Mouse (Mus musculus): ENCODE measurements around the gene Ms4a14. TPM values are rescaled to one million over a fixed set of nuclear protein-coding genes. Genes with fewer than 3 reads are reported as not detected.
"Not testable (repeated sequence)": the region's sequence is repeated elsewhere in the genome, so short reads cannot be mapped to it uniquely, and the experiment has no call there.

The Ms4a14 gene
- polyA plus RNA-seq, 1 experiment, result 136 TPM

DNA sequence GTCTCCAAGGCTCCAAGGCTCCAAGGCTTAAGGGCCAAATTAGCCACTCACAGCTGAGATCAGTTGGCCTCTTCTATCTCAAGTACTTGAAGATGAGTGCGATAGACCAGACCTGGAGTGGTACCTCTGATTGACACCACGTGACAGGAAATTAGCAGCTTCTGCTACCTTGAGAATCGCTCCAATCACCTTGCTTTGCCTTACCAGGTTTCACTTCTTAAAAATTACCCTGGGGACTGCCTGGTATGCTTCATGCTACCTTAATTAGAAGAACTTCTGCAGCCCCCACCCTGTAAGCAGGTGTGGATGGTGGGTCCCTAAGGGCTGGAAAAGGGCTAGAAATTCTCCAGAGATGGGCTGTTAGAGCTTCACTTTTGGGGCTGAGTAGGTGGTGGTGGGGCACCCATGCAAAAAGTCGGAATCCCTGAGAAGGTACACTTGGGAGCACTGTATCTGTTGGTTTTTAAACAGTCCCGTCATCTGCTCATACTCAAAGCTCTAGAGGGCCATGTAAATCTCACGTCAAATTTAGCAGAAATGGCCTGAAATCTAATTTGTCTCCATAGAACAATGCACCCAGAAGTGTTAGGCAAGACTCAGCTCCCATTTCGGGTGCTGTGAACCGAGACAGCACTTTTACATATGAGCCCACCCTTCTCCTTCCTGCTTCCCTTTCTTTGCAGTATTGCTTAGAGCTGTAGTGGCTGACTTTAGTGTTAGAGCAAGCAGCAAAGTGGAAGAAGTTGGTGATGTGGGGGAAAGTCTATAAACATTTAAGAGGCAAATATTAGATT lies 48.0 kb downstream of the Ms4a14 start, which contains the start of gene Ms4a1:
Gene Ms4a1, minus strand, starts transcription at position 190 of the 794 bp plus-strand sequence.
- no peak within 1 kb of the TSS for H3K4me3 ChIP-seq (ENCODE audit: insufficient read depth, low read length)
- no peak within 1 kb of the TSS; the same call in 1 of the 2 replicates for H3K27ac ChIP-seq (ENCODE audit: insufficient read depth, low read depth, low read length)
- H3K4me1 ChIP-seq (ENCODE audit: control insufficient read depth, insufficient read depth, low read length), result peaks cover 44% of the 10 kb centered on the region
- TF ChIP-seq CTCF (IDR thresholded peaks at IDR 0.05; ENCODE audit: low read depth, low read length) (no peak), POLR2A (IDR thresholded peaks at IDR 0.05; ENCODE audit: borderline replicate concordance, low read depth, low read length) (no peak)

DNA sequence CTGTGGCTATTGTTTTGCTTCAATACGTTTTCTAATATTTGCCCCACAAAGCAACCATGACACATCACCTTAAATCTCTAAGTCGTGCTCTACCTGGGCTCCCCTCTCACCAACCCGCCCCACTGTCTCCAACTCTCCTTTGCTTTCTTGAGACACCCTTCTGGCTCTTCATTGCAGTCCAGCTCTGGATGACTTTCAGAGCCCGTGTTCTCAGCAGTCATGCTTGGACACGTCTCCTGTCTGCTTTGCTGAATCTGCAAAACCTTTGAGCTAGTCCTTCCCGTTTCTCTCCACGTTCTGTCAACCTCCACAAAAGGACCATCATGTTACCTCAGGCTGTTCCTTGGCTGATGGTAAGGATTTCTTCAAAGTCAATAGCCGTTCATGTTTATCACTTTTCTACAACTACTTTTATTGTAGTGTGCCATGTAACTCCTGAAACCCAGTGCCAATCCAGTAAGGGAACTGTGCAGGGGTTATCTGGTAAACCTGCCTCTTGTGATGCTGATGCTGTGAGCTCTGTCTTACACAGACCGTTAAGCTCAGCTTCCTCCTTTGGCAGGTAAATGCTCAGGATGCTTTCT lies 49.6 kb downstream of the Ms4a14 start:
- H3K4me3 ChIP-seq (ENCODE audit: insufficient read depth, low read length), result no peak overlapping the region
- TF ChIP-seq POLR2A (IDR thresholded peaks at IDR 0.05; ENCODE audit: borderline replicate concordance, low read depth, low read length) (no peak), CTCF (IDR thresholded peaks at IDR 0.05; ENCODE audit: low read depth, low read length) (no peak)
- peaks cover 47% of the 10 kb centered on the region for H3K4me1 ChIP-seq (ENCODE audit: control insufficient read depth, insufficient read depth, low read length)
- H3K27ac ChIP-seq (ENCODE audit: insufficient read depth, low read depth, low read length), result peak overlapping the region; percentile 85

DNA sequence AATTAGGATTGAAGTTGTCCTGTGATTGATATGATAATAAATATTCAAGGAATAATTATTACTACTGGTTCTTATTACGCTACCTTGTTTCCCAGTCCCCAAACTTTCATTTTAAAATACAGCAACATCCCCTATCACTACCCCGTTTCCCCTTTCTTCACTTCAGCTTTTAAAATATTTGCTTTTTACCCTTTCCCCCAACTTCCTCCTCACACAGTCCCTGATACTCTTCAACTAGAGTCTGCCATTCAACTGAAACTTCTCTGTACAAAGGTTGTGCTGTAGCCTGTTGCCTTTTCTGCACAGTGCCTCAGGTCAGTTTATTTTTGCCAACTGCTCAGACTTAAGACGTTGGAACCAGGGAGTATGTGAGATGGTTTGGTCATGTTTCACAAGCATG lies 50.7 kb downstream of the Ms4a14 start:
- no peak overlapping the region; the same call in 1 of the 2 replicates for H3K4me3 ChIP-seq (ENCODE audit: insufficient read depth, low read length)

DNA sequence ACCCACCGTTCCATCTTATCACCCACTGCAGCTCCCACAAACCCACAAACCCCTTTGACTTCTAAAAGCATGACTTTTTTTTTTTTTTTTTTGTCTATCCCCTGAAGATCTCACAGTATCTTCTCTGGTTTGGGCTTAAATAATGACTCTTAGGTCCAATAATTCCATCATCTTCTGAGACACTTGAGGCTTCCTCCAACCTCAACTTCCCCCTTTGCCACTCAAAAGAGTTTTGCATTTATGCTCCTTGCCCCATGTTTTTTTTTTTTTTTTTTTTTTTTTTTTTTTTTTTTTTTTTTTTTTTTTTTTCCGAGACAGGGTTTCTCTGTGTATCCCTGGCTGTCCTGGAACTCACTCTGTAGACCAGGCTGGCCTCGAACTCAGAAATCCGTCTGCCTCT lies 51.3 kb downstream of the Ms4a14 start:
- peak overlapping the region; percentile 85 for H3K27ac ChIP-seq (ENCODE audit: insufficient read depth, low read depth, low read length)
- peaks cover 47% of the 10 kb centered on the region for H3K4me1 ChIP-seq (ENCODE audit: control insufficient read depth, insufficient read depth, low read length)
- H3K4me3 ChIP-seq (ENCODE audit: insufficient read depth, low read length), result not testable (repeated sequence)

More for the DNA sequence above, 50.7 kb downstream of the Ms4a14 start:
- Histone ChIP-seq H3K4me1 (ENCODE audit: control insufficient read depth, insufficient read depth, low read length) (peaks cover 47% of the 10 kb centered on the region), H3K27ac (ENCODE audit: insufficient read depth, low read depth, low read length) (peak overlapping the region; percentile 85)
- TF ChIP-seq CTCF (IDR thresholded peaks at IDR 0.05; ENCODE audit: low read depth, low read length), result no peak
- no peak for TF ChIP-seq POLR2A (IDR thresholded peaks at IDR 0.05; ENCODE audit: borderline replicate concordance, low read depth, low read length)

DNA sequence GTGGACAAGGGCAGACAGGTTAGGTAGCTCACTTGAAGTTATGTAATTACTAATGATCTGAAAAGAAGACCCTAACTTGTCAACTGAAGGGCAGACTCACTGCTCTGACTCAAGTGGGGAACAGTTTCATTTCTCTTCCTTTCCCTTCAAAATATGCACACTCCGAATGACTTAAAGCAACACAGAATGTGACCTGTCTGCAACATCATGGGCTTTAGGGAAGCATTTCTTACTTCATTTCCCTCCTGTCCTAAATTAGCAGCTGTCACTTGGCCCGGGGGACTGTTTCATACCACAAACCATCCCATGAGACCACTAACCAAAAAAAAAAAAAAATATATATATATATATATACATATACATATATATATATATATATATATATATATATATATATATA lies 52.7 kb downstream of the Ms4a14 start:
- Histone ChIP-seq H3K4me3 (ENCODE audit: insufficient read depth, low read length) (no peak overlapping the region), H3K4me1 (ENCODE audit: control insufficient read depth, insufficient read depth, low read length) (peaks cover 41% of the 10 kb centered on the region), H3K27ac (ENCODE audit: insufficient read depth, low read depth, low read length) (peak overlapping the region; percentile 60)
- TF ChIP-seq POLR2A (IDR thresholded peaks at IDR 0.05; ENCODE audit: borderline replicate concordance, low read depth, low read length), result no peak
- TF ChIP-seq CTCF (IDR thresholded peaks at IDR 0.05; ENCODE audit: low read depth, low read length), result no peak

Other genes with a start within 250 kb of the Ms4a14 start
- not detected in 2 replicates for gene Ms4a8a, start 233.4 kb downstream of the Ms4a14 start, polyA plus RNA-seq (2012; ENCODE audit: insufficient read depth, insufficient read length, missing spikeins)
- not detected in 2 replicates for gene 1700017D01Rik, start 183.6 kb downstream of the Ms4a14 start, polyA plus RNA-seq (2012; ENCODE audit: insufficient read depth, insufficient read length, missing spikeins)
- gene 1700025F22Rik, start 149.1 kb downstream of the Ms4a14 start, polyA plus RNA-seq (2012; ENCODE audit: insufficient read depth, insufficient read length, missing spikeins), result not detected in 2 replicates
- not detected in 2 replicates for gene Ms4a13, start 117.7 kb downstream of the Ms4a14 start, polyA plus RNA-seq (2012; ENCODE audit: insufficient read depth, insufficient read length, missing spikeins)
- not detected in 2 replicates for gene Ms4a12, start 82.0 kb downstream of the Ms4a14 start, polyA plus RNA-seq (2012; ENCODE audit: insufficient read depth, insufficient read length, missing spikeins)
- not detected in 2 replicates for gene Ms4a1, start 48.2 kb downstream of the Ms4a14 start, polyA plus RNA-seq (2012; ENCODE audit: insufficient read depth, insufficient read length, missing spikeins)
- not detected in 2 replicates for gene Ms4a5, start 30.6 kb downstream of the Ms4a14 start, polyA plus RNA-seq (2012; ENCODE audit: insufficient read depth, insufficient read length, missing spikeins)
- 2,313 and 2,384 TPM in 2 replicates for gene Ms4a7, start 21.7 kb upstream of the Ms4a14 start, polyA plus RNA-seq (2012; ENCODE audit: insufficient read depth, insufficient read length, missing spikeins)
- 434 TPM in 2 replicates for gene Ms4a4a, start 61.1 kb upstream of the Ms4a14 start, polyA plus RNA-seq (2012; ENCODE audit: insufficient read depth, insufficient read length, missing spikeins)
- gene Ms4a4c, start 90.3 kb upstream of the Ms4a14 start, polyA plus RNA-seq (2012; ENCODE audit: insufficient read depth, insufficient read length, missing spikeins), result 49.2 and 54.0 TPM in 2 replicates
- gene Ms4a4b, start 129.1 kb upstream of the Ms4a14 start, polyA plus RNA-seq (2012; ENCODE audit: insufficient read depth, insufficient read length, missing spikeins), result 5.6 and 8.4 TPM in 2 replicates
- 610 and 628 TPM in 2 replicates for gene Ms4a6c, start 154.9 kb upstream of the Ms4a14 start, polyA plus RNA-seq (2012; ENCODE audit: insufficient read depth, insufficient read length, missing spikeins)
- gene Gm8369, start 171.5 kb upstream of the Ms4a14 start, polyA plus RNA-seq (2012; ENCODE audit: insufficient read depth, insufficient read length, missing spikeins), result 13.4 and 15.4 TPM in 2 replicates
- gene Ms4a6b, start 202.1 kb upstream of the Ms4a14 start, polyA plus RNA-seq (2012; ENCODE audit: insufficient read depth, insufficient read length, missing spikeins), result 338 and 351 TPM in 2 replicates
- not detected in 2 replicates for gene Ms4a4d, start 222.3 kb upstream of the Ms4a14 start, polyA plus RNA-seq (2012; ENCODE audit: insufficient read depth, insufficient read length, missing spikeins)

Measured in bone marrow macrophage, adult 2 months (primary cell).